Mouse (Mus musculus) gastrocnemius, postnatal 25 days (tissue): ENCODE measurements around the gene Rhbdl2. TPM values are rescaled to one million over a fixed set of nuclear protein-coding genes. Genes with fewer than 3 reads are reported as not detected.

Experiments
- DNase-seq: peaks from one replicate; pipeline ENCODE4 v3.0.0; 2022
- long read RNA-seq, 2 experiments: library from polyadenylated mRNA; stranded (forward); transcript quantifications; one replicate each; pipeline ENCODE4 v2.0.0; 2021
- total RNA-seq, 2 experiments: library from RNA; stranded (reverse); gene quantifications; 1 replicate in 1 of 2; 2 replicates in 1 of 2; pipeline ENCODE4 v1.2.3; 2021

Gene Rhbdl2
- under 1 TPM in 1 of 2 experiments, not detected in 1; 0.24 TPM for total RNA-seq
- long read RNA-seq, experiment 1, partial matches to known transcripts, result 1 of 1 reads
- long read RNA-seq, experiment 1, other reads (novel, unspliced or antisense), result 0 of 1 reads
- long read RNA-seq, experiment 2, result 0 reads

DNA sequence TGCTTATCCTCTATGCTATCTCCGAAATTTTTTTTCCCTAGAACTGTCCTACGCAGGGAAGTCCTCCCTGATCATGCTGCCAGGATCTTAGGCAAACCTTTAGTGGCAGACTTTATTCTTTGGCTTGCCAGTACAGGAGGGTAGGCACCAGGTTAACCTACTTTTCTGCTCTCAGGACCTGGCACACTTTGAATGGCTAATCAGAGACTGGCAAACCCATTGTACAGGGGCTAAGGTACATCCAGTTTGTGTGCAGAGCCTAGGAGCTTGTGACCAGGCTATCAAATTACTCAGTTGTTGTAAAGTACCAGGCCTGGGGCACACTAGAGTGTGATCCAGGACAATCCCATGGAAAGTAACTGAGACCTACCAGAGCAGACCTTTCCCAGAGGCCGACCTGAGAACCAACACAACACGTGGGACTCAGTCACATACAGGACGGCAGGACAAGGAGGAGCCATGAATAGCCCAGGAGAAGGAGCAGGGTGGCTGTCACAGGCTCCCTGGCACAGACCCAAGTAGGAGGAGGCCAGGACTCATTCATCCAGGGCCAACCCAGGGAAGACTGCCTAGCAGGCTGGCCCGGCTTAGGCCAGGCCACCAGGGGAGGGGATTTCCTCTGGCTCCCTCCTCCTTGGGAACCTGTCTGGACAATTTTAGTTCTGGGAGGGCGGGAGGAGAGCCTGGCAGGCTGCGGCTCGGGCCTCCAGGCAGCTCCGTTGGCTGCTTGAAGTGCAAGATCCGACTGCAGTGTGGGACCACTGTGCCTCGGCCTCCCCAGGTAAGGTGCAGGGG is at the start of gene Rhbdl2:
Gene Rhbdl2 (plus strand): TSS at position 684 of the 795 bp plus-strand sequence.
- peak; percentile 65 for DNase-seq

DNA sequence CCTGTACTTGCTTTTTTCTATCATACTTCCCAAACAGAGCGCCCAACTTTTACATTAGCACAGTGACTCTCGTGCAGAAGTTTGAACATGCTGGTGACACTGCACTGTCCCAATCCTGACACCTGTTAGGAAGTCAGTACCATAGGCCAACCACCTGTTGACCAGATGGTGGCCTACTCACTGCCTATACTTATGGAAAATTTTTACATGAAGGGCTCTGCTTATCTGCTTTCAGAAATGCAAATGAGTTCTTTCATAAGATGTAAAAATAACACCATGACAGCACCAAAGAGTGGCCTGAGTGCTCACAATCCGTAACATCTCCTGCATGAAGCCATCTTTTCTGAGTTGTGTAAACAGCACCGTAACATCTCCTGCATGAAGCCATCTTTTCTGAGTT is 49.0 kb upstream of the Rhbdl2 start:
- no peak for DNase-seq

DNA sequence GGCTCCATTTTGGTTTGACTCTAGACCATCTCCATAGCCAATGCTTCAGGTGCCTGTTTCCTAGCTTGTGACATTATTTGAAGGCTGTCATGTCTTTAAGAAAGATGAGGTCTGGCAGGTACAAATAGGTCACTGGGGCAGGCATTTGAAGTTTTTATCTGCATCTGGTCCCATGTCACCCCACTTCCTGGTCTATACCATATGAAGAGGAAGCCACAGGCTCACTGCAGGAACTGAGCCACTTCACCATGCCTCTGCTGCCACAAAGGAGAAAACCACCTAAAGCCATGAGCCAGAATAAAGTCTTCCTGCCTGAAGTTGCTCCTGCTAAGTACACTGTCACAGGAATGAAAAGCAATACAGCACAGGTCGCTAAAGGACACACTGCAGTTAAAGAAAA is 44.8 kb upstream of the Rhbdl2 start:
- no peak for DNase-seq

DNA sequence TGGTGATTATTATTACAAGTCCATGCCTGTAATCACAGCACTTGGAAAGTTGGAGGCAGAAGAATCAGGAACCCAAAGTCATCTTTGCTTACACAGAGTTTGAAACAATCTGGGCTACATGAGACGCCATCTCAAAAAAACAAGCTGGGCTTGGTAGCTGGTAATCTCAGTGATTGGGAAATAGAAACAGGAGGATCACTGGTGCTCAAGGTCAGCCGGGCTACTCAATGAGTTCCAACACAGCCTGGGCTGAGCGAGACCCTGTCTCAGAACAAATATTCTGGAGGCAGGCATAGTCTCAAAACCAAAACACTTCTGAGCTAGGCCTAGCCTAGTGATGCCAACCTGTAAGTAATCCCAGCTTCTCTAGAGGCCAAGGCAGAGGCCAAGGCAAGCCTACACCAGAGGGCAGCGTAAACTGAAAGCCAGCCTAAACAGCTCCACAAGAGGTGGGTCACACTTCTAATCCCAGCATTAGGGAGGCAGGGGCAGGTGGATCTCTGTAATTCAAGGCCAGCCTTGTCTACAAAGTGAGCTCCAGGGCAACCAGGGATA is 42.4 kb upstream of the Rhbdl2 start:
- DNase-seq, result no peak

DNA sequence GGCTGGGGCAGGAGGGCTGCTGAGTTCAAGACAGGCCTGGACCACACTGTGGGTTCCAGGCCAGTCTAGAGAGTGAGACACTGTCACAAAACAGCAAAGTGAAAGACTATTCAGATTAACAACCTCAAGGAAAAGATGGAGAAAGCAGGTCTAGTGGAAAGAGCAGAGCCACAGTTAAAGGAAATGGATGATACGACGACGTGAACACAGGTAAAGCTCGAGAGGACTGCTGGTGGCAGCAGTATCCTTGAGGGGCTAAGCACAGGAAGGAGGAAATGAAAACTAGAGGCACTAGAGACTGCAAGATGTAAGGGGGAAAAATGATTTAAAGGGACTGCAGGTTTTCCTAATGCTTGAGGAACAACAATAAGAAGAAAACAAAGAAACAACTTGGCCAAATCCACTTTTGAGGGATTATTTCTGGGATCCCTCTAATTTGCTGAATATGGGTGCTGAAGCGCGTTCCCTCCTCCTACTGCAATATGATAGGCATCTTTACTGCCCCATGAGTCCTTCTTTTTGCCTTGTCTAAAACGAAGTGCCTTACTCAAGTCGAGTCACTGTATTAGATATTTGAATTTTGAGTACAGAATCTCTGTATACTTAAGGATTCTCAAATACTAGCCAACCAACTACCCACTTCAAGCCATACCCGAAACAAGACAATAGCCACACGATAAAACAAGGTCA is 38.8 kb upstream of the Rhbdl2 start:
- DNase-seq, result no peak

DNA sequence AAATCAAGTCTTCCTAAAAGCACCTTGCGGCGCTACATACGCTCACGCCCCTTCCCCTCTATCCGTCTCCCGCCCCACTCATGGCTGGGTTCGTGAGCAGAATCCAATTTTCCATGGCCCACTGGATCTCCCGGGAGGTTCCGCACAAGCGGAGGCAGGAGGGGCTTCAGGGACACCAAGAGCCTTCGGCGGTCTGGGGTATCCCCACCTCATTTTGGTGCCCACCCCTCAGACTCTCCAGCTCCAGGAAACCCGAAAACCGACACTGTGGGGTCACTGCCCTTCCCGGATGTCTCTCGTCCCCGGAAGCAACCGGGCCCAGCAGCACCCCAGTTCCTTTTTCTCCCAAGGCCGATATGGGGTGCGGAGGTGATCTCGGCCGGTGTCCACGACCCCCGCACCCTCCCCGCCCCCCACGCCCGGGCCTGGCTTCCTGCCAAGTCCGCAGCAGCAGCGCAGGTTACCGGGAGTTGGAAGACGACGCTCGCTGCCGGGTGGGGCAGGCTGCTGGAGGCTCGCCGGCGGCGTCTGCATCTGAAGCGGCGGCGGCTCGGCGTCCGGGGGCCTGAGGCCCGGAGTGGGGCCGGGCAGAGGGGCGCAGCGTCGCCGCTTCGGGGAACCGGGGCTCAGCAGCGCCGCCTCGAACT is 38.1 kb upstream of the Rhbdl2 start:
- no peak for DNase-seq

DNA sequence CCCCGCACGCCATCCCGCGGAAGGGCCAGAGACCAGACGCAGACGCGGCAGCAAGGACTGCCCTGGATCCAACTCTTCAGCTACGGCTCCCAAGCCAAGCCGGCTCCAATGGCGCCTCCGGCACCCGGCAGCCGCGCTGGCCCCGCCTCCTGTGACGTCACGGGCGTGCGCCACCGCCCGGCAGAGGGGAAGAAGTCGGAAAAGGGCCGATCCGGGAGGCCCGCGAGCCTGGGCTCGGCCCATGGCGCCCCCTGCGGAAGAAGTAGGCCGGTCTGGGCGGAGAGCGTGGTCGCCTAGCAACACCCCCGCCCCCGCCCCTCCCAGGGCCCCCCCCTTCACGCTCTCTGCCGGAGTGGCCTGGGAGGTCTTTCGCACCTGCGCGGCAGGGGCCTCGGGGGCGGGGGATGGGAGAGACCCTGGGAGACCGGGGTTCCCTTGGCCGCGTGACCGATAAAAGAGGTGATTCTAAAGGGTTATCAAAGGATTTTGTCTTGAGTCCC is 37.5 kb upstream of the Rhbdl2 start, which contains the start of gene Akirin1:
Gene Akirin1 (minus strand): TSS at position 194 of the 500 bp plus-strand sequence.
- DNase-seq, result peak; percentile 99

DNA sequence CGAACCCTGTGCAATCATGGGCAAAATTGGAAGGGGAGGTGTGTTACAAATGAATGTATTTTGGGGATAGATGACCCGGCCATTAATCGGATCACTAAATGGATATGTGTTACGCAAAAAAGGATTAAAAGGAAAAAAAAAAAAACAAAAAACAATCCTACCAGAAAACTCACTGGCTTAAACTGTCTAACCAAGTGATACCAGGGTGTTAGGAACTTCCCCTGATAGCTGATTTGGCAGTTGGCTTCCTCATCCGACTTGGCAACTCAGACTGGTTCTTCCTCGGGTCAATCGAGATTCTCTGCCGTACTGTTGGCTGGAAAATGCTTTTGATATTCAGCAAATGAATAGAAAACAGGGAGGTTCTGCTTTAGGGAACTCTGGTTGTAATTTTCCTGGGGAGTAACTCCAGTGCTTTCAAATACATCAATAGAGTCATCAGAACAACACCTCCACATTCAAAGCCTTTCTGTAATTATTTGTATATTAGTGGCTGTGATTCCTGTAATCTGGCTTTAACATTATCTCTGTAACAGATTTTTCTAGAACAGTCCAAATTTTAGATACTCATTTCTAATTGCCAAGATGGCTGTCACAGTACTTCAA is 36.9 kb upstream of the Rhbdl2 start:
- DNase-seq, result no peak

DNA sequence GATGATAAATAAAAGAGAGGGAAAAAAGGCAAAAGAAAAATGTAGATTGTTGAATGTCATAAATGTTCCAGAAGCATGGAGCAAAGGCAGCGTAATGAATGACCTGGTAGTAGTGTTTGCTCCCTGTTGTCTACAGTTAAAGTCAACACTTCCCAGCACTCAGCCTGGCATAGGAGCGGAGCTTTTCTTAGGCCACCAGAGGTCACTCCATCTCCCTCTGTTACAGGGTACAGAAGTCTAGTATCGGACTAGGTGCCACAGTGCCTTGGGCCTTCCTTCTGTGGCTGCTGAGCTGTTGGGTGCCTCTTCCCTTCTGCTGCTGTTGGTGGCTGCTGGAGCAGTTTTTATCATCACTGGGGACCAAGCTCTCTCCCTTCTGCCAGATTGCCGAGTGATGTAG is 29.4 kb upstream of the Rhbdl2 start:
- no peak for DNase-seq

DNA sequence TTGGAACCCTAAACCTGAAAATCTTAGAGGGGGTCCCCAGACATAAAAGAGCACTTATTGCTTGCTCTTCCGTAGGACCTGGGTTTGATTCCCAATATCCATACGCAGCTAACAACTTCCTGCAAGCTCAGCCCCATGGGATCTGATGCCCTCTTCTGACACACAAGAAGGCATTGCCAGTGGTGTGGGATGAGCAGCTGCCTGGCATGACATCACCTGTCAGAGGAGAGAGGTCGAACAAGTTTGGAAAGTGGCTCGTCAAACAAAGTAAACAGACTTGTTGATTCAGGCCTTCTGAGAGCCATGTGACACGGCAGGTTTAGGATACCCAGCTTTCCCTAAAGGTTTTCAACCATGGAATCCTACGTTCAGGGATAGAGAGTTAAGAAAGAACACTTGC is 22.6 kb upstream of the Rhbdl2 start:
- DNase-seq, result no peak

DNA sequence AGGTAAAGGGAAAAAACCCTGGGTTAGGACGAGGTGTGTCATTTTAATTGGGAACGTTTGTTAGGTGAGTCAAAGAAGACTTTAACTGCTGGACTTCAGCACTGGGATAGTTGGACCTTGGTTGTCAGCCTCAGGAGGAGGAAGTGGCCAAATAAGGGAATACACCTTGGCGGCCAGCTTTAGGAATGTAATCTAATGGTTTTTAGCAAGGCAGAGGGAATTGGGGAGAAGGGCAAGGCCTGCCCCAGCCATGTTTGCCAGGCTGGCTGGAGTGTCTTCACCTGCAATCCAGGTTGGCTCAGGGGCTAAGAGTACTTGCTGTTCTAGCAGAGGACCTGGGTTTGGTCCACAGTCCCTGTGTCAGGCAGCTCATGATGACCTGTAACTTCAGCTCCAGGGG is 19.9 kb upstream of the Rhbdl2 start:
- DNase-seq, result no peak

DNA sequence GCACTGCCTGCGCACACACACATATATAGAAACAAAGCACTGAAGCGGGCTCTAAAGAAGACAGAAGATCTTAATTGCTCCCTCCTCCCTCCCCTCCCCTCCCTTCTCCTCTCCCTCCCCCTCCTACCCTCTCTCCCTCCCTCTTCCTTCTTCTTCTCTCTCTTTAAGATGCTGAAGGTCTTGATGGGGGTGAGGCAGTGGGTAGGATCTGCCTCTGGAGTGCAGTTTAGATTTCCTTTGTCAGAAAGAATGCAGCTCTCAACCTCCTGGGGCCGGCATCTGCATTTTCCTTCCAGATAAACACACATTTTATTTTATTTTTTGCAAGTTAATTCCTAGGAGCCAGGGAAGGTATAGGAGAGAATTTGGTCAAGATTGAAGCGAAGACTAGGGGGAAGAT is 19.4 kb upstream of the Rhbdl2 start:
- no peak for DNase-seq

DNA sequence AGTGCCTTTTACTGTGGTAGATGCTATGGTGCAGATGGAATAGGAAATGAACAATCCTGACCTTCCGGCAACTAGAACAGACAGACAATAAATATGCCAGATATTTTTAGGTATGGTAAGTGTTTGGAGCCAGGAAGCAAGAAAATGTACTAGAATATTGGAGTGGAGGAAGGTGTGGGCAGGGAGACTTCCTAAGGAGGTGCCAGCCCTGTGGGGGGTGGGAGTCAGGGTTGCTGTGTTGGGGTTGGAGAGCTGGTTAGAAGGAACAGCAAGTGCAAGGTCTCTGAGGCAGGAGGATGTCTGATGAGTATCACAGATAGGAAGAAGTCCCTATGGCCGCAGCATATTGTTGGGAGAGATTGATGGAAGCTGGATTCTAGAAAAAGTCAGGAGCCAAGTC is 5.0 kb downstream of the Rhbdl2 start:
- no peak for DNase-seq

DNA sequence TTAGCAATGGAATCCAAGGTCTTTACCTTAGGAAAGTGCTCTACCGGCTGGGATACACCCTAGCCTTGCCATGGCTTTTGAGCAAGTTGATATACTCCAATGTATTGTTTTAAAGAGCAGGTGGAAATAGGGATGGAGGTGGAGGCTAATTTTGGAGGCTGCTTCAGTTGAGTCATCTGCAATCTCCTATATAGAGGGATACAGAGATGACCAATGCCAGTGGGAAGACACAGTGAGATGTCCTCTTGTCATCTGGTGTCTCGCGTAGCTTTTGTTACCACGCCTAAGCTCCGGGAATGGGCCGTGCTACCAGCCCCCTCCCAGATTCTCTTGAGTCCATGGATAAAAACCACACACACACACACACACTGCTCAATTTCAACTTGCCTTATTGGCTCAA is 5.5 kb downstream of the Rhbdl2 start:
- DNase-seq, result no peak

DNA sequence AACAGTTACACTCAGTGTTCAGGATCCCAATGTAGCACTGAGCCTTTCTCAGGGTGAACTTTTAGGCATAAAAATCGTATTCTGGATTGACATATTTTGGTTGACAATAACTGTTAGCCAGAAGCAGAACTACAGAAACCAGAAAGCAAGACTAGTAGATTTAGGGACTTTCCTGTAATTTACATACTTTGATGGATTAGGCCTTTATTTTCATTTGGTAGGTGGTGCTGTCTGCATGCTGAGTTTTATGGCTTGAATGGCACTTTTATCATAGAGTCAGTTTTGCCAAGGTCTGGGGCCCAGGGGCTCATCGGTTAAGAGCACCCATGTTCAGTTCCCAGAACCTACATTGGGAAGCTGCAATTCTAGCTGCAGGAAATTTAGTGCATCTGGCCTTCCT is 7.4 kb downstream of the Rhbdl2 start:
- DNase-seq, result no peak

DNA sequence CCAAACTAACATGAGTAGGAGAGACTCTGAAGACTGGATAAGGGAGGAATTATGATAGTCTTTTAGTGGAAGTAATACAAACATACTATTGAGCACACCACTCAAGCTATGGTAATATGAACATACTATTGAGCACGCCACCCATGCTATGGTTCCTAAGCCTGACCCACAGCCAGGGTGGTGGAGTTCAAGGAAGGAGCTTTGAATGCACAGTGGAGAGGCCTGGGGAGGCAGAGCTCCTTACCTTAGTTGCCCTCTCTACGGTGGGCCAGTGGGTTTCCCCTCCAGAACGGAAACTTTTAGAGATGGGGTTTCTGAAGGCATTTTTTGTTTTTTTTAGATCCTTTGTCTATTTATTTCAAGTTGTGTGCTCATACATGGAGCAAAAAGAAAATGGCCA is 9.7 kb downstream of the Rhbdl2 start:
- no peak for DNase-seq

DNA sequence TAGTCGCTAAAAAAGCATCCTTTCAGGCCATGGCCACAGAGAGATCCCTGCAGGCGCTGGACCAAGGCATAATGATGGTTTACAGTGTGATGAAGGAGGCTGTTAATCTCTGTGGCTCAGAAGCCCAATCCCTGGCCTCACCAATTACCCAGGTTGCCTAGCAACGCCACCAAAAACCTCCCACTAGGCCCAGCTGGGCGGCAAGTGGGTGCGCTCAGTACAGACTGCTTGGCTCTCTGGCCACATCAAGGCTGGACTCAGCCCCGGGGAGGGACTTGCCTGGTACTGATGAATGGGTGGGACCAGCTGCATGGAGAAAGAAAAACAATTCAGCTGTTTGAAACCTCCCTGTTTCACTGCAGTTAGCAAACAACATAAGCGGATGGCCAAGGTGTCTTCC is 10.2 kb downstream of the Rhbdl2 start:
- DNase-seq, result peak; percentile 10

DNA sequence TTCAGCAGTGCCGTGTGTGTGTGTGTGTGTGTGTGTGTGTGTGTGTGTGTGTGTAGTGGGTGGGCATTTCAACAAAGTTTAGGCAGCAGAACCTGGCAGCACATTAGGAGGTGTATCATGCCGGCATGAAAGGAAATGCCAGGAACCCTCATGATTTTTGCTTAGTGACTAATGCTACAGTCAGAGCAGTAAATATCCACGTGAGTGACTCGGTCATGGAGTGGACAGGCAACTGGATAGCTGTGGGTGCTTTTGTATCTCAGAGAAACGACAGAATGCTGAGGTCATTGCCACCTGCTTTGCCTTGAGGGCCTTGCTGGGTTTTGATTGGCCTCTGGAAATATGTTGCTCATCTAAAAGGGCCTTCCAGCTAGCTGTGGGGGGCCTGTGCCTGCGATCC is 16.0 kb downstream of the Rhbdl2 start:
- DNase-seq, result no peak

DNA sequence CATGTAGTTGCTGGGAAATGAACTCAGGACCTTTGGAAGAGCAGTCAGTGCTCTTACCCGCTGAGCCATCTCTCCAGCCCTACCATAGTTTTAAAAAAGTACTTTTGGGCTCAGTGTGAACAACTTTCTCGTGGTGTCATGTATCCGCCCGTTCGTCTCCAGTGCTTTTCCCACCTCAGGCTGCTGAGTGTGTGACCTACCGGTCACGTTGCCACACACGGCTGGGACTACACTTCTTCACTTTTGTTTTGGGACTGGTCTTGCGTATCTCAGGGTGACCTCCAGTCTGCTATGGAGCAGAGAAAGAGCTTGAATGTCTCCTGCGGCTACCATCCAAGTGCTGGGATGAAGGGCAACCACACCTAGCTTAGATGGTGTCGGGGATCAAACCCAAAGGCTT is 20.6 kb downstream of the Rhbdl2 start:
- no peak for DNase-seq

DNA sequence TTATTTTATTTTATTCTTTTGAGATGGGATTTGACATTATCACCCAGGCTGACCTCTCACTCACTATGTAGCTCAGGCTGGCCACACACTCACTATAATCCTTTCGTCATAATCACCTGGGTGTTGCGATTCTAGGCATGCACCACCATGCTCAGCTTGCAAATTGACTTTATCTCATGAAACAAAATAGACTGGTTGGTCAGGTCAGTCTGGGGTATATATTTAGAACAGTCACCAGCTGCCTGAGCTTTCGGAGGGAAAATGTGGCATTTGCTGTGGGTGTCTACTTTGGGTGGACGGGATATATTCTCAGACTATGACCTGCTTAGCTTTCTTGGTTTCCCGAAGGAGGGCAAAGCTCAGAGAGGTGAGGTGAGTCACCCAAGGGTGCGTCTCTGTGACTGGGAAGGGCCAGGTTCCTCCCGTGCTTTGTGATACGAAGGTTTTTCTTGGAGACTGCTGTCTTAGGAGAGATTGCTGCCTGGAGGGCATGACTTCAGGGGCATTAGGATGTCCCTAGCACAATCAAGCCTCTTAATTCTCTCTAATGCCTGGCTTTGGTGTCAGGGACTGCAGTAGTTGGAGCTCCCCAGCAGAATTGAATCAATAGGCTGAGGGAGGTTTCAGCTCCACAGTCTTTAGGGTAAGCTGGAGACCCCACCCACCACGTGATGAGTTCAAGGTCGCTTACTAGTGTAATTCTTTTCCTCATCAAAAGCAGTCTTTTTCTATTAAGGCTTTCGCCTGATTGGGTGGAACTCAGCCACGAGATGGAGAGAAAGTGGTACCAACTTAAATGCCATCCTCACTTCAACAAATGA is 23.0 kb downstream of the Rhbdl2 start:
- no peak for DNase-seq

DNA sequence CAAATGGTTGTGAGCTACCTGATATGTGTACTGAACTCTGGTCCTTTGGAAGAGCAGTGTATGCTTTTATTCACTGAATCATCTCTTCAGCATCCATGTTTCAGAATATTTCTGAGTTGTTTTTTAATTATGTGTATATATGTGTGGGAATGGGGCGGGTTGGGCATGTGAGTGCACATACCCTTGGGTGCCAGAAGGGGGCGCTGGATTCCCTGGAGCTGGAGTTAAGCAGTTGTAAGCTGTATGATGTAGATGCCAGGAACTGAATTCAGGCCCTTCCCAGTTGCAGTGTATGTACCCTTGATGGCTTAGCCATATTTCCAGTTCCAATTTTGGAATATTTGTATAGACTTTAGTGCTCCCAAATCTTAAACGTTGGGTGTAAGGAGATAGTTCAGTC is 24.9 kb downstream of the Rhbdl2 start:
- no peak for DNase-seq
